Mouse (Mus musculus) erythroblast, embryonic 14.5 days (primary cell): ENCODE data around the gene Gm29094.
"Not testable (repeated sequence)": the region's sequence is repeated elsewhere in the genome, so short reads cannot be mapped to it uniquely, and the experiment has no call there.

Experiments
- GATA1 ChIP-seq: IDR thresholded peaks from 2 replicates; pipeline ENCODE4 v1.6.1; 2012; ENCODE audit warnings: low read length, inconsistent platforms, mixed read lengths
- TAL1 ChIP-seq: IDR thresholded peaks from 3 replicates; pipeline ENCODE4 v1.6.1; 2012; ENCODE audit warnings: low read length, inconsistent platforms, mixed read lengths

DNA sequence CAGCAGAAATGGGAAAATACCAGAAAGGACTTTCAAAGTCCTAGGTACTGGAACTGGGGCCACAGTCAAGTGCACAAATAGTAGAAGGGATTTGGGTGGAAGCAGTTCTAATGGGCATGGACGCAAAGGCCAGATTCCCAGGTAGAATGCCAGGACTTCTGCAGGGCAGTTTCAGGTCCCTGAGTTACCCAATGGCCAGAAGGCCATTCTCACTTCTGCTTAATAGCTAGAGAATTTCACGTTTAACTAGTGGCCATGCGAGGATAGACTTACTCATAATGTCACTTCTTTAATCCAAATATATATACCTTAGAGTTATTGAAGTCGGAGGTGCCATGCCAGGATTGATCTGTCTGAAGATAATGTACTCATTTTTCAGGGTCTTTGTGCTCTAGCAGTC is 38.0 kb downstream of the Gm29094 start:
- not testable (repeated sequence) for TF ChIP-seq TAL1, GATA1
